Mouse (Mus musculus): ENCODE data around the gene Ext2.
A peak's percentile ranks its signal among the peaks of the same experiment; 100 is the strongest.

- TF ChIP-seq CTCF (IDR thresholded peaks at IDR 0.05; ENCODE audit: low read depth): peak; percentile 67
- TF ChIP-seq EP300 (IDR thresholded peaks at IDR 0.05; ENCODE audit: low read depth): no peak
Measured at GRCm38 (mm10) chr2:93870842-93871241, 48.5 kb upstream of the Ext2 start.

Data from liver, postnatal 0 days (tissue).